Mouse (Mus musculus) stomach, adult 2 months (tissue): ENCODE data around the gene Ints2. TPM values are rescaled to one million over a fixed set of nuclear protein-coding genes. Genes with fewer than 3 reads are reported as not detected.

Source experiments
- polyA plus RNA-seq: library from polyadenylated mRNA; depleted of rRNA; stranded (reverse); fragments of >200 nt; gene quantifications from 2 replicates; pipeline ENCODE4 v1.2.3, GENCODE M21; 2012; rRNA removed

The Ints2 gene
- polyA plus RNA-seq, result 1.4 and 1.6 TPM in 2 replicates

GRCm38 (mm10) chr11:86257460-86258076, at the start of gene Ints2:
TSS of gene Ints2 (minus strand) at chr11:86257575.

DNA sequence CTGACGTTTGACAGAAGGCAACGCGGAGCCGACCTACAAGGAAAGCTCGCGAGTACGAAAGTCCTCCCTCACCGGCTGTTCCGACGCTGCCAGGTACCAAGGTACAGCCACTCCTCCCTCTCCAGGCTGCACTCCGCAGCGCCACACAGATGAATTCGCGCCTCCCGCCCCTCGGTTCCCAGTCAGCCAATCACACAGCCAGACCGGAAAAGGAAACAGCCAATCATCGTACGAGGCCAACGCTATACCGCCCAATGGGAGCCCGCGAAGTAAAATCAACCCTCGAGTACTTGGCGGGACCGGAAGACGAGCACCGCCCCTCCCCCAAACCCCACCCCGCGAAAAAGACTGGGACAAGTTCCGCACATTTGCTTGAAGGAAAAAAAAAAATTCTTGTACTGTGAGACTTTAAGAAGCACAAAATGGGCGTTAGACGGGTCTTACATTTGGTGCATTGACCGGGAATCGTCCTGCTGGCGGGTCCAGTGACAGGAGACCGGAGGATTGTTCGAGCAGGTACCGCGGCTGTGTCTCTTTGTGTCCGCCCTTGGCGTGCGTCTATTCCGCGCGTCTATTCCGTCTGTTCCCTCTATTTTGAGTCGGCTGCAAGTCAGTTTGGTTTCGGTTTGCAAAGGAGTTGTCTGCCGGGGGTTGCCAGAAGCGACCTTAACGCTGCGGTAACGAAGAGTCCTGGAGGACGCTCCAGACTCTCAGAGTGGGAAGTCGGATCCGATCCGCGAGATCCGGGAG, 56.2 kb downstream of the Ints2 start, which contains the start of gene Brip1:
Gene Brip1 (minus strand): TSS at position 157 of the 750 bp plus-strand sequence.

Other genes with a start within 250 kb of the Ints2 start
- gene Brip1, start 56.4 kb downstream of the Ints2 start, polyA plus RNA-seq, result 0.01 and 0.03 TPM in 2 replicates
- gene Med13, start 100.0 kb upstream of the Ints2 start, polyA plus RNA-seq, result 2.2 and 3.4 TPM in 2 replicates
- gene Rnft1, start 227.1 kb upstream of the Ints2 start, polyA plus RNA-seq, result 1.0 TPM in 2 replicates